Mouse (Mus musculus) lung, embryonic 16.5 days (tissue): ENCODE results near the gene Golim4. TPM values are rescaled to one million over a fixed set of nuclear protein-coding genes. Genes with fewer than 3 reads are reported as not detected.
A peak's percentile ranks its signal among the peaks of the same experiment; 100 is the strongest.
"Not testable (repeated sequence)": the region's sequence is repeated elsewhere in the genome, so short reads cannot be mapped to it uniquely, and the experiment has no call there.

ENCODE experiments used
- ATAC-seq: fragments of 200-750 bp; cut with Nextera tagmentation; 2 replicates; pipeline ENCODE4 v1.8.0; 2017; ENCODE audit warnings: low read depth, mild to moderate bottlenecking, moderate library complexity
- H3K27ac ChIP-seq: fragments of 300-500 bp; sonication (generic); 2 replicates; pipeline ENCODE4 v1.5.1; 2014; ENCODE audit warnings: mild to moderate bottlenecking, control low read depth, low read length
- H3K27me3 ChIP-seq: fragments of 300-500 bp; sonication (generic); 2 replicates; pipeline ENCODE4 v1.6.1; 2014; ENCODE audit warnings: low read depth, low read length, mixed read lengths; ENCODE audit not compliant: control insufficient read depth, insufficient read depth
- H3K36me3 ChIP-seq: fragments of 300-500 bp; sonication (generic); 2 replicates; pipeline ENCODE4 v1.6.1; 2014; ENCODE audit warnings: low read length; ENCODE audit not compliant: control insufficient read depth, insufficient read depth
- H3K4me1 ChIP-seq: fragments of 300-500 bp; sonication (generic); replicated peaks from 2 replicates; pipeline ENCODE4 v1.6.1; 2014; ENCODE audit warnings: low read length, mixed read lengths; ENCODE audit not compliant: control insufficient read depth, insufficient read depth
- H3K4me2 ChIP-seq: fragments of 300-500 bp; sonication (generic); 2 replicates; pipeline ENCODE4 v1.6.1; 2014; ENCODE audit warnings: low read depth, low read length, control low read depth
- H3K4me3 ChIP-seq: fragments of 300-500 bp; sonication (generic); 2 replicates; pipeline ENCODE4 v1.5.1; 2014; ENCODE audit warnings: mild to moderate bottlenecking, low read length, control low read depth
- H3K9ac ChIP-seq: fragments of 300-500 bp; sonication (generic); 2 replicates; pipeline ENCODE4 v1.6.1; 2014; ENCODE audit warnings: low read length, control low read depth
- H3K9me3 ChIP-seq: fragments of 300-500 bp; sonication (generic); 2 replicates; pipeline ENCODE4 v1.6.1; 2016; ENCODE audit warnings: low read length; ENCODE audit not compliant: control insufficient read depth
- WGBS: fragments of 180-500 bp; shearing (Covaris S2); extraction: QIAGEN DNeasy Blood & Tissue Kit; methylation state at CpG from one replicate; pipeline ENCODE4 v1.1.7; 2014; 5-methylcytosine and 5-hydroxymethylcytosine counted together
- polyA plus RNA-seq: library from polyadenylated mRNA; unstranded; fragments of >200 nt; fragmentation: Nextera tagmentation; extraction: Ambion mirVana; gene quantifications from 2 replicates; pipeline ENCODE4 v1.2.1, GENCODE M21; 2015

The Golim4 gene
- polyA plus RNA-seq: 49.2 and 51.9 TPM in 2 replicates

GRCm38 (mm10) chr3:75956551-75957302, at the start of gene Golim4:
Golim4 (minus strand) TSS chr3:75956949.
- H3K4me1 ChIP-seq: peaks cover 13% of the 10 kb centered on the region
- no peaks in the 10 kb centered on the region for H3K36me3 ChIP-seq
- under 1% methylated on average over 53 of the region's 53 CpGs for WGBS
- H3K4me2 ChIP-seq: peak within 1 kb of the TSS; percentile 89
- ATAC-seq: peak; percentile 99
- H3K9me3 ChIP-seq: no peaks in the 10 kb centered on the region
- H3K27me3 ChIP-seq: no peaks in the 10 kb centered on the region
- peak within 1 kb of the TSS; percentile 86 for H3K4me3 ChIP-seq
- peak within 1 kb of the TSS; percentile 67 for H3K27ac ChIP-seq
- peak within 1 kb of the TSS; percentile 81 for H3K9ac ChIP-seq

- H3K4me2 ChIP-seq: no peak overlapping the region
- WGBS: 61% methylated on average over 5 of the region's 5 CpGs
- ATAC-seq: no peak
- H3K4me1 ChIP-seq: no peaks in the 10 kb centered on the region
- no peak overlapping the region for H3K27ac ChIP-seq
- no peaks in the 10 kb centered on the region for H3K9me3 ChIP-seq
- no peaks in the 10 kb centered on the region for H3K36me3 ChIP-seq
- no peak overlapping the region for H3K4me3 ChIP-seq
- no peak overlapping the region for H3K9ac ChIP-seq
- H3K27me3 ChIP-seq: no peaks in the 10 kb centered on the region
These were observed 48.9 kb upstream of the Golim4 start for GRCm38 (mm10) chr3:76005621-76006020.

GRCm38 (mm10) chr3:76001156-76001555, 44.4 kb upstream of the Golim4 start:
- no peak for ATAC-seq
- Histone ChIP-seq H3K4me3 (no peak overlapping the region), H3K4me2 (no peak overlapping the region), H3K27ac (no peak overlapping the region), H3K27me3 (no peaks in the 10 kb centered on the region), H3K9me3 (no peaks in the 10 kb centered on the region), H3K36me3 (no peaks in the 10 kb centered on the region), H3K9ac (no peak overlapping the region), H3K4me1 (no peaks in the 10 kb centered on the region)
- 43% methylated on average over 4 of the region's 4 CpGs for WGBS

- Histone ChIP-seq H3K9ac (no peak overlapping the region), H3K36me3 (no peaks in the 10 kb centered on the region)
- 39% methylated on average over 2 of the region's 2 CpGs for WGBS
These were observed 43.7 kb upstream of the Golim4 start for GRCm38 (mm10) chr3:76000481-76000880.

GRCm38 (mm10) chr3:75981031-75981750, 24.4 kb upstream of the Golim4 start:
- 88% methylated on average over 2 of the region's 2 CpGs for WGBS

More at GRCm38 (mm10) chr3:76000481-76000880, 43.7 kb upstream of the Golim4 start:
- Histone ChIP-seq H3K4me1 (no peaks in the 10 kb centered on the region), H3K27ac (no peak overlapping the region), H3K4me2 (no peak overlapping the region), H3K9me3 (no peaks in the 10 kb centered on the region), H3K4me3 (no peak overlapping the region), H3K27me3 (no peaks in the 10 kb centered on the region)
- ATAC-seq: no peak

DNA sequence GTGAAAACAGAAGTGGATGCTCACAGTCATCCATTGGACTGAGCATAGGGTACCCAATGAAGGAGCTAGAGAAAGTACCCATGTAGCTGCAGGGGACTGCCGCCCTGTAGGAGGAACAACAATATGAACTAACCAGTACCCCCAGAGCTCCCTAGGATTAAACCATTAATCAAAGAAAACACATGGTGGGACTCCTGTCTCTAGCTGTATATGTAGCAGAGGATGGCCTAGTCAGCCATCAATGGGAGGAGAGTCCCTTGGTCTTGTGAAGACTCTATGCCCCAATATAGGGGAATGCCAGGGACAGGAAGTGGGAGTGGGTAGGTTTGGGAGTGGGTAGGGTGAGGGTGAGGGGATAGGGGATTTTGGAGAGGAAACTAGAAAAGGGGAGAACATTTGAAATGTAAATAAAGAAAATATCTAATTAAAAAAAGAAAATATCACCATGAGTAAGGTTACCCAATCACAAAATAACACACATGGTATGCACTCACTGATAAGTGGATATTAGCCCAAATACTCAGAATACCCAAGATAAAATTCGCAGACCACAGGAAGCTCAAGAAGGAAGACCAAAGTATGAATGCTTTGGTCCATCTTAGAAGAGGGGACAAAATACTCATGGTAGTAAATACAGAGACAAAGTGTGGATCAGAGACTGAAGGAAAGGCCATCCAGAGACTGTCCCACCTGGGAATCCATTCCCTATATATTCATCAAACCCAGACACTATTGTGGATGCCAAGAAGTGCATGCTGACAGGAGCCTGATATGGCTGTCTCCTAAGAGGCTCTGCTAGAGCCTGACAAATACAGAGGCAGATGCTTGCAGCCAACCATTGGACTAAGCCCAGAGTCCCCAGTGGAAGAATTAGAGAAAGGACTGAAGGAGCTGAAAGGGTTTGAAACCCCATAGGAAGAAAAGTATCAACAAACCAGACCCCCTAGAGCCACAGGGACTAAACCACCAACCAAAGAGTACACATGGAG, 6.3 kb upstream of the Golim4 start:
- WGBS: 86% methylated on average over 2 of the region's 2 CpGs
- H3K27me3 ChIP-seq, H3K9ac ChIP-seq, H3K9me3 ChIP-seq, H3K4me2 ChIP-seq, H3K4me1 ChIP-seq, ATAC-seq, H3K4me3 ChIP-seq, H3K27ac ChIP-seq, H3K36me3 ChIP-seq: not testable (repeated sequence)

More at GRCm38 (mm10) chr3:75981031-75981750, 24.4 kb upstream of the Golim4 start:
- not testable (repeated sequence) for H3K36me3 ChIP-seq, H3K9ac ChIP-seq, H3K27ac ChIP-seq, H3K4me3 ChIP-seq, H3K27me3 ChIP-seq, H3K9me3 ChIP-seq, H3K4me1 ChIP-seq, H3K4me2 ChIP-seq, ATAC-seq

DNA sequence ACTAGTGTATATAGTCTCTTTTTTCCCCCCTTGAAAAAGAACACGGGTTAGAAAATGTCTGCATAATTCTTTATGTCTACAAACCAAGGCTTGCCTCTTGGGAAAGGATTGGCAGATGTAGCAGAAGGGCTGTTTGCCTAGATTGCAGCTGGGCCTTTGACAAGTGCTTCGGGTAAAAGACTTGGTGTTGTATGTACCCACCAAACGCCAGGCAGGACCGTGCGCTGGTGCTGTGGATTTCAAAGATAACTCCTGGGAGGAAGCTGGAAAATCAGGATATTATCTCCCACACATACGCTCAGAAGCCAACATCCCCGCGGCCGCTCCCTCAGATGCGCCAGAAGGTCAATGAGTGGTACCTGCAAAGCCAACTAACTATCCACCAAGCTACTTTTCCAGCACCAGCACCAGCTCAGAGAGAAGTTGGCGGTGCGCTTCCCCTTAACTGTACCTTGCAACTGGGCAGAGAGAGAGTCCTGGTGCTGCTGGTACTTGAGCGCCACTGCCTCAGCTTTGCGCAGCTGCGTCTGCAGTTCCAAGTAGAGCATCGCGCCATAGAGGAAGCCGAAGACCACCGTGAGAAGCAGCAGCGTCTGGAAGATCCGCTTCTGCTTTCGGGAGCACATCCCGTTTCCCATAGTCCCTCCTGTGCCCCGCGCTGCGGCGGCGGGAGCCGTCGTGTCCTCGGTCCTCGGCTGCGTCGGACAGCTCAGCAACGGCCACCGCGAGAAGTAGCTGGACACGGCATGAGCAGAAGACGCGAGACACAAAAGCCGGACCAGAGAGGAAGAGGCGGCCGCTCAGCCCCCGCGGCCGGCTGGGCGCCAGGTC, 873 bp downstream of the Golim4 start:
- peak overlapping the region; percentile 89 for H3K4me2 ChIP-seq
- H3K9me3 ChIP-seq: no peaks in the 10 kb centered on the region
- WGBS: under 1% methylated on average over 47 of the region's 47 CpGs
- H3K27me3 ChIP-seq: no peaks in the 10 kb centered on the region
- no peaks in the 10 kb centered on the region for H3K36me3 ChIP-seq
- peak overlapping the region; percentile 86 for H3K4me3 ChIP-seq
- peak; percentile 39 for ATAC-seq
- H3K27ac ChIP-seq: peak overlapping the region; percentile 67
- peaks cover 13% of the 10 kb centered on the region for H3K4me1 ChIP-seq
- peak overlapping the region; percentile 81 for H3K9ac ChIP-seq

DNA sequence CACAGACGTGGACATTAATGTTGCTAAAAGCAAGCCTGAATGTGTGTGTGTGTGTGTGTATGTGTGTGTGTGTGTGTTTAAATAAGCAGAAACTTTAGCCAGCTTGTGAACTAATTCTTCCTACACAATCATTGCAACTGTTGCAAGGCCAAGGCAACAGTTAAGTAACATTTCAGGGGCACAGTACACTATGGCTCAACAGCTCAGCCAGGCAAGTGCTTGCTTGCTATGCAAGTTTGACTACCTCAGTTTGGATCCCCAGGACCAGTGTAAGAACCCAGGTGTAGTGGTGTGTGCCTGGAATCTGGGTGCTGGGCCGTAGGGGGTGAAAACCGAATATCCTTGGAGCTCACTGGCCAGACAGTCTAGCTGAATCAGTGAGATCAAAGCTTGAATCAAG, 2.6 kb downstream of the Golim4 start:
- Histone ChIP-seq H3K4me3 (peak overlapping the region; percentile 86), H3K9ac (peak overlapping the region; percentile 27; the same call in 1 of the 2 replicates), H3K36me3 (no peaks in the 10 kb centered on the region), H3K4me2 (peak overlapping the region; percentile 89), H3K4me1 (peaks cover 16% of the 10 kb centered on the region), H3K9me3 (no peaks in the 10 kb centered on the region), H3K27ac (no peak overlapping the region), H3K27me3 (no peaks in the 10 kb centered on the region)
- ATAC-seq: no peak
- WGBS: 33% methylated on average over 3 of the region's 3 CpGs
